Mouse (Mus musculus): ENCODE data around the gene Nrm.

GRCm38 (mm10) chr17:35825109-35825850 lies 35.8 kb upstream of the Nrm start:
- TF ChIP-seq CTCF (IDR thresholded peaks at IDR 0.05; ENCODE audit: low read depth) (no peak), EP300 (optimal IDR thresholded peaks at IDR 0.05) (no peak)
